Mouse (Mus musculus): ENCODE results near the gene Hspb11. TPM values are rescaled to one million over a fixed set of nuclear protein-coding genes. Genes with fewer than 3 reads are reported as not detected.
A peak's percentile ranks its signal among the peaks of the same experiment; 100 is the strongest.

The Hspb11 gene
- polyA plus RNA-seq, 1 experiment from 2014 or later: 25.6 TPM

- DNase-seq (ENCODE audit: low spot score): no peak
- WGBS: 95% methylated on average over 1 of the region's 1 CpGs
- Histone ChIP-seq H3K4me3 (no peak overlapping the region), H3K9me3 (replicated peaks) (no peaks in the 10 kb centered on the region), H3K36me3 (no peaks in the 10 kb centered on the region), H3K27ac (replicated peaks) (no peak overlapping the region), H3K4me1 (peaks cover 6% of the 10 kb centered on the region), H3K27me3 (ENCODE audit: low read depth, poor library complexity, severe bottlenecking) (no peaks in the 10 kb centered on the region)
Observed at GRCm38 (mm10) chr4:107300902-107301555, 47.6 kb downstream of the Hspb11 start.

DNA sequence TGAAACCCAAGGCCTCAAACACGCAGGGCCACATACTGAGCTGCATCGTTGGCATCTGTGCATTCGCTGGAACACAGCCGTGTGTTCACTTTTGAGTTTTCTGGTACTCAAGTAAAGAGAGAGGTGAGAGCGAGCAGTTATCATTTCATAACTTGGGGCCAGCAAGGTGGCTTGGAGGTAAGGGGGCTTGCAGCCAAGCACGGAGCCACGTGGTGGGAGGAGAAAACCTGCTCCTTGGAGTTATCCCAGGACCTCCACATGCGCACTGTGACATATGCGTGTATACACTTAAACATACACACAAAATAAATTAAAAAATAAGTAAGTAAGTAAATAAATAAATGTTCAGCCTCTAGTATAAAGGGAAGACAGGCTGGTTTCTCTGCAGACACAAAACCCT, 48.8 kb downstream of the Hspb11 start:
- H3K27ac ChIP-seq (replicated peaks): no peak overlapping the region
- no peak overlapping the region for H3K4me3 ChIP-seq
- no peak for DNase-seq (ENCODE audit: low spot score)
- WGBS: 86% methylated on average over 9 of the region's 9 CpGs
- H3K9me3 ChIP-seq (replicated peaks): no peaks in the 10 kb centered on the region
- H3K36me3 ChIP-seq: no peaks in the 10 kb centered on the region
- peaks cover 6% of the 10 kb centered on the region for H3K4me1 ChIP-seq
- H3K27me3 ChIP-seq (ENCODE audit: low read depth, poor library complexity, severe bottlenecking): no peaks in the 10 kb centered on the region

GRCm38 (mm10) chr4:107302832-107303231, 49.4 kb downstream of the Hspb11 start:
- 84% methylated on average over 4 of the region's 4 CpGs for WGBS
- Histone ChIP-seq H3K4me3 (no peak overlapping the region), H3K27me3 (ENCODE audit: low read depth, poor library complexity, severe bottlenecking) (no peaks in the 10 kb centered on the region), H3K27ac (replicated peaks) (no peak overlapping the region), H3K36me3 (no peaks in the 10 kb centered on the region), H3K9me3 (replicated peaks) (no peaks in the 10 kb centered on the region), H3K4me1 (peaks cover 6% of the 10 kb centered on the region)
- DNase-seq (ENCODE audit: low spot score): no peak

DNA sequence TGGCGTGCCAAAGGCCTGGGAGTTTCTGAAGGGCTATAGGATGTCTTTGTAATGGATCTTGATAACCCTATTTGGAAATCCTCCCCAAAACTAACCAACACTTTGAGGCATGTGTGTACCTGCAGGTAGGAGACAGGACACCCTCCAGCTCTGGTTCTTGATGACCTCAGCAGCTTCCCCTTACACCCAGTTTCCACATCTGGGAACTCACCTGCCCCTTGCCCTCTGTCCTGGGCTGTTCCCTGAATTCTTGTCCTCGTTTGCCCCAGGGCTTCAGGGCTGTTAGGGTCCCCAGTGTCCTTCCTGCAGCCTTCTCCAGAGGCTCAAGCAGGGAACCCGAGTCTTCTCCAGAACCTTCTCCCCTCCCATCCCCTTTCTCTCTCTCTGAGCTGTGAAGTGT, 50.1 kb downstream of the Hspb11 start:
- no peaks in the 10 kb centered on the region for H3K9me3 ChIP-seq (replicated peaks)
- peaks cover 6% of the 10 kb centered on the region for H3K4me1 ChIP-seq
- H3K4me3 ChIP-seq: no peak overlapping the region
- no peak overlapping the region for H3K27ac ChIP-seq (replicated peaks)
- H3K27me3 ChIP-seq (ENCODE audit: low read depth, poor library complexity, severe bottlenecking): no peaks in the 10 kb centered on the region
- DNase-seq (ENCODE audit: low spot score): no peak
- H3K36me3 ChIP-seq: no peaks in the 10 kb centered on the region
- 71% methylated on average over 3 of the region's 3 CpGs for WGBS

DNA sequence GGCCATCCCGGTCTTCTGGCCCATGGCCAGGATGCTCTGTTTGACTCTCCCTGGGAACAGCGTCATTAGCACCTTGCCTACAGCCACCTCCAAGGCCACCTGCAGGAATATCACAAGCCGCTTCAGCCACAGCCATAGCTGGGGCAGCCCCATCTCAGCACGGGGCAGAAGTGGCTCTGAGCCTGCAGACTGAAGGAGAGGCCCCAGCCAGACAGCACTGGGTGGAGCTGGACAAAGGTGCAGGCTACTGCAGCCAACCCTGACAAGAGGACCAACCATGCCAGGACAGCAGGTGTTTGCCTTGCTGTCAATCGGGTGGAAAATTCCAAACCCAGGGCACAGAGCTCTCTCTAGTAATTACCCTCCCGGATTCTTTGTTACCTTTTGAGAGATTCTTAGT, 53.6 kb downstream of the Hspb11 start, which contains the start of gene Dio1:
Gene Dio1 (minus strand): TSS at position 204 of the 400 bp plus-strand sequence.
- no peaks in the 10 kb centered on the region for H3K9me3 ChIP-seq (replicated peaks)
- H3K27ac ChIP-seq (replicated peaks): no peak within 1 kb of the TSS
- H3K27me3 ChIP-seq (ENCODE audit: low read depth, poor library complexity, severe bottlenecking): no peaks in the 10 kb centered on the region
- no peaks in the 10 kb centered on the region for H3K36me3 ChIP-seq
- 69% methylated on average over 6 of the region's 6 CpGs for WGBS
- DNase-seq (ENCODE audit: low spot score): no peak
- no peak within 1 kb of the TSS for H3K4me3 ChIP-seq
- peaks cover 6% of the 10 kb centered on the region for H3K4me1 ChIP-seq

DNA sequence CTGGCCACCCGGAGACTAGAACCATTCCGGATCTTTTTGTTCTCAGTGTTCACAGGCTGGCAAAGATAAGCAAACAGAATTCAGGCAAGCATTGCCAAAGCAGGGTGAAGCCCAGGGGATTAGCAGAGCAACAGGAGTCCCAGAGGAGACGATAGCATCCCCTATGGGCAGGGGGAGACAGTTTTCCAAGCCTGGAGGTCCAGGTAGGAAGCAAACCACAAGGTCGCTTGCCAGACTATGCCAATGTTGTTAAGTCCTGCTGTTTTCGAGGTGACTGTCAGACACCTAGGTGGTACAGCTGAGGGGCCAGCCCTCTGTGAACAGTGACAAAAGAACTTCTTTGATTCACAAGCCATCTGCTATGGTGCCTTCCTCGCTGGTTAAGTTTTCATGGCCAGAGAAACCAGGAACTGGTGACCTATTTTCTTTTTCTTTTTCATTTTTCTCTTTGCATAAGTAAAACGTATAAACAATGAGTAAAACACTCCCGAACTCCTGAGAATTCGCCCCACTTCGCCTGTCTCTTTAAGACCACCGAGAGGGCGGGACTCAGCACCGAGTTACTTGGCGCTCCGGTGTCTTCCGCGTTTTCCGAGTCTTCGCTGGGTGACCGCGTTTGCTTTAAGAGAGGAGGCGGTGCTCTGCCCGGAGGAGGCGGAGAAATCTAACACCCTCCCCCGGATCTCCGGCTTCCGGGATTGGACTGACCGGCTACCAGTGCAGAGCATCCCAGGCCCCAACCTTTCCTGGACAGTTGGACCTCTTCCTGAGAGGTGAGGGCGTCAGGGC, 60.5 kb downstream of the Hspb11 start, which contains the start of gene Yipf1:
Gene Yipf1 (plus strand): TSS at position 674 of the 789 bp plus-strand sequence.
- no peaks in the 10 kb centered on the region for H3K27me3 ChIP-seq (ENCODE audit: low read depth, poor library complexity, severe bottlenecking)
- H3K4me3 ChIP-seq: peak within 1 kb of the TSS; percentile 73
- peak; percentile 88 for DNase-seq (ENCODE audit: low spot score)
- no peaks in the 10 kb centered on the region for H3K9me3 ChIP-seq (replicated peaks)
- H3K4me1 ChIP-seq: peaks cover 20% of the 10 kb centered on the region
- under 1% methylated on average over 29 of the region's 29 CpGs for WGBS
- peak within 1 kb of the TSS; percentile 86 for H3K27ac ChIP-seq (replicated peaks)
- peaks cover 11% of the 10 kb centered on the region for H3K36me3 ChIP-seq

GRCm38 (mm10) chr4:107314479-107314805, 61.0 kb downstream of the Hspb11 start:
- 12% methylated on average over 7 of the region's 7 CpGs for WGBS
- H3K9me3 ChIP-seq (replicated peaks): no peaks in the 10 kb centered on the region
- no peak for DNase-seq (ENCODE audit: low spot score)

GRCm38 (mm10) chr4:107318646-107319045, 65.3 kb downstream of the Hspb11 start:
- no peak for DNase-seq (ENCODE audit: low spot score)
- Histone ChIP-seq H3K9me3 (replicated peaks) (no peaks in the 10 kb centered on the region), H3K36me3 (peaks cover 52% of the 10 kb centered on the region), H3K27me3 (ENCODE audit: low read depth, poor library complexity, severe bottlenecking) (no peaks in the 10 kb centered on the region), H3K4me3 (no peak overlapping the region), H3K27ac (replicated peaks) (no peak overlapping the region), H3K4me1 (peaks cover 14% of the 10 kb centered on the region)
- WGBS: 84% methylated on average over 8 of the region's 8 CpGs

More at GRCm38 (mm10) chr4:107314479-107314805, 61.0 kb downstream of the Hspb11 start:
- Histone ChIP-seq H3K4me3 (peak overlapping the region; percentile 73), H3K4me1 (peaks cover 20% of the 10 kb centered on the region), H3K36me3 (peaks cover 17% of the 10 kb centered on the region), H3K27ac (replicated peaks) (peak overlapping the region; percentile 86), H3K27me3 (ENCODE audit: low read depth, poor library complexity, severe bottlenecking) (no peaks in the 10 kb centered on the region)

DNA sequence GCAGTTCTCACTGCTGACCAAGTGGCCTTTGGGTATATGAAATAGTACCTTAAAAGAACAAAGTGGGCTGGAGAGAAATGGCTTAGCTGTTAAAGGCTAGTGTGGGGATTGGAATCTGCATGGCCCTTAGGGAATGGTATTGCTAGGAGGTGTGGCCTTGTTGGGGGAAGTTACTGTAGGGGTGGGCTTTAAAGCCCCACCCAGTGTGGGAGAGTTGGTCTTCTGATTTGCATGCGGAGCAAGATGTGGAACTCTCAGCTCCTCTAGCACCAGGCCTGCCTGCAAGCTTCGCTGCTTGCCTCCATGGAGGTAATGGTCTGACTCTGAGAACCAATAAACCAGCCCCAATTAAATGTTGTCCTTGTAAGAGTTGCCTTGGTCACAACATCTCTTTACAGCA, 67.6 kb downstream of the Hspb11 start:
- H3K4me3 ChIP-seq: no peak overlapping the region
- no peaks in the 10 kb centered on the region for H3K9me3 ChIP-seq (replicated peaks)
- DNase-seq (ENCODE audit: low spot score): no peak
- no peaks in the 10 kb centered on the region for H3K4me1 ChIP-seq
- no peak overlapping the region for H3K27ac ChIP-seq (replicated peaks)
- H3K36me3 ChIP-seq: peaks cover 64% of the 10 kb centered on the region
- H3K27me3 ChIP-seq (ENCODE audit: low read depth, poor library complexity, severe bottlenecking): no peaks in the 10 kb centered on the region
- WGBS: 81% methylated on average over 2 of the region's 2 CpGs

- Histone ChIP-seq H3K36me3 (peaks cover 65% of the 10 kb centered on the region), H3K4me1 (no peaks in the 10 kb centered on the region), H3K4me3 (no peak overlapping the region), H3K27me3 (ENCODE audit: low read depth, poor library complexity, severe bottlenecking) (no peaks in the 10 kb centered on the region), H3K9me3 (replicated peaks) (no peaks in the 10 kb centered on the region), H3K27ac (replicated peaks) (no peak overlapping the region)
- WGBS: 95% methylated on average over 2 of the region's 2 CpGs
- DNase-seq (ENCODE audit: low spot score): no peak
Observed at GRCm38 (mm10) chr4:107323113-107323512, 69.7 kb downstream of the Hspb11 start.

DNA sequence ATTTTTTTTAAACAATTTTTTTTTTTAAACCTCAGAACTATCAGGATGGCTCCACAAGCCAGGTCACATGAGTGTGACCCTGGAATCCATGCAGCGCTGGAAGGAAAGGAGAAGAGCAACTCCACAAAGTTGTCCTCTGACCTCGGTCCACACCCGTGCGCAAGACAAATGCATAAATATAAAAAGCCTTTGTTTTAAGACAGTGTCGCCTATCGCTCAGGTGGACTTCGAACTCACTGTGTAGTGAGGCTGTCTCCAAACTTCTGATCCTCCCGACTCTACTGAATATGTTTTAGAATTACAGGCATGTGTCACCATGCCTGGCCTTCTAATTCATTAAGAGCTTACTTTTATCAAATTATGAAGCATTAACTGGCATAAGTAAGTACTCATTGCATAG, 75.1 kb downstream of the Hspb11 start:
- no peak overlapping the region for H3K4me3 ChIP-seq
- H3K36me3 ChIP-seq: peaks cover 27% of the 10 kb centered on the region
- no peak for DNase-seq (ENCODE audit: low spot score)
- WGBS: 97% methylated on average over 8 of the region's 8 CpGs
- no peaks in the 10 kb centered on the region for H3K4me1 ChIP-seq
- H3K9me3 ChIP-seq (replicated peaks): peaks cover 2% of the 10 kb centered on the region; the same call in 1 of the 2 replicates
- no peak overlapping the region for H3K27ac ChIP-seq (replicated peaks)
- no peaks in the 10 kb centered on the region for H3K27me3 ChIP-seq (ENCODE audit: low read depth, poor library complexity, severe bottlenecking)
